Mouse (Mus musculus): ENCODE data around the gene Rpl36.
"Not testable (repeated sequence)": the region's sequence is repeated elsewhere in the genome, so short reads cannot be mapped to it uniquely, and the experiment has no call there.

Gene Rpl36

GRCm38 (mm10) chr17:56608699-56609098 is 4.5 kb upstream of the Rpl36 start:
- no peak for DNase-seq (ENCODE audit: low read depth, low spot score)

- DNase-seq (ENCODE audit: low read depth, low spot score) = peak; percentile 96
Measured at GRCm38 (mm10) chr17:56609452-56610171, 3.6 kb upstream of the Rpl36 start, which contains the start of gene 2410015M20Rik. Gene 2410015M20Rik, minus strand, starts transcription at chr17:56609771.

- DNase-seq (ENCODE audit: low read depth, low spot score) = no peak
Measured at GRCm38 (mm10) chr17:56611323-56611722, 1.9 kb upstream of the Rpl36 start.

GRCm38 (mm10) chr17:56611861-56612564 is 1.2 kb upstream of the Rpl36 start:
- DNase-seq (ENCODE audit: low read depth, low spot score) = peak; percentile 52

GRCm38 (mm10) chr17:56612565-56612939 is 664 bp upstream of the Rpl36 start:
- DNase-seq (ENCODE audit: low read depth, low spot score) = not testable (repeated sequence)

- DNase-seq (ENCODE audit: low read depth, low spot score) = peak; percentile 60
Measured at GRCm38 (mm10) chr17:56613893-56614292, 677 bp downstream of the Rpl36 start.

- DNase-seq (ENCODE audit: low read depth, low spot score) = peak; percentile 35
Measured at GRCm38 (mm10) chr17:56614391-56615135, 1.3 kb downstream of the Rpl36 start.

GRCm38 (mm10) chr17:56615136-56615784 is 2.0 kb downstream of the Rpl36 start:
- DNase-seq (ENCODE audit: low read depth, low spot score) = peak; percentile 14

GRCm38 (mm10) chr17:56615792-56616191 is 2.6 kb downstream of the Rpl36 start:
- DNase-seq (ENCODE audit: low read depth, low spot score) = no peak

GRCm38 (mm10) chr17:56616725-56617124 is 3.5 kb downstream of the Rpl36 start:
- no peak for DNase-seq (ENCODE audit: low read depth, low spot score)

- DNase-seq (ENCODE audit: low read depth, low spot score) = no peak
Measured at GRCm38 (mm10) chr17:56617628-56618027, 4.4 kb downstream of the Rpl36 start.

GRCm38 (mm10) chr17:56625495-56625894 is 12.3 kb downstream of the Rpl36 start:
- DNase-seq (ENCODE audit: low read depth, low spot score) = no peak

GRCm38 (mm10) chr17:56626260-56626659 is 13.0 kb downstream of the Rpl36 start:
- no peak for DNase-seq (ENCODE audit: low read depth, low spot score)

GRCm38 (mm10) chr17:56626754-56627470 is 13.7 kb downstream of the Rpl36 start, which contains the start of gene Lonp1:
Gene Lonp1, minus strand, starts transcription at chr17:56626887.
- DNase-seq (ENCODE audit: low read depth, low spot score) = peak; percentile 100

GRCm38 (mm10) chr17:56627530-56628277 is 14.5 kb downstream of the Rpl36 start, which contains the start of gene Catsperd:
Gene Catsperd, plus strand, starts transcription at chr17:56628143.
- peak; percentile 44 for DNase-seq (ENCODE audit: low read depth, low spot score)

- DNase-seq (ENCODE audit: low read depth, low spot score) = not testable (repeated sequence)
Measured at GRCm38 (mm10) chr17:56629800-56630781, 16.9 kb downstream of the Rpl36 start.

GRCm38 (mm10) chr17:56631807-56632206 is 18.6 kb downstream of the Rpl36 start:
- DNase-seq (ENCODE audit: low read depth, low spot score) = no peak

- DNase-seq (ENCODE audit: low read depth, low spot score) = no peak
Measured at GRCm38 (mm10) chr17:56634023-56634422, 20.8 kb downstream of the Rpl36 start.

- no peak for DNase-seq (ENCODE audit: low read depth, low spot score)
Measured at GRCm38 (mm10) chr17:56643237-56643636, 30.0 kb downstream of the Rpl36 start.
